Mouse (Mus musculus): ENCODE data around the gene Gm42417. TPM values are rescaled to one million over a fixed set of nuclear protein-coding genes. Genes with fewer than 3 reads are reported as not detected.

Gene Gm42417
- polyA plus RNA-seq, 1 experiment from 2014 or later: 0.36 TPM

- no peak overlapping the region for H3K4me3 ChIP-seq (replicated peaks)
- H3K9me3 ChIP-seq (replicated peaks): no peaks in the 10 kb centered on the region
- peaks cover 14% of the 10 kb centered on the region; the same call in 1 of the 2 replicates for H3K4me1 ChIP-seq
- no peaks in the 10 kb centered on the region for H3K36me3 ChIP-seq
- H3K27me3 ChIP-seq (replicated peaks): no peaks in the 10 kb centered on the region
- no peak for ATAC-seq (ENCODE audit: low FRiP score)
- H3K9ac ChIP-seq (replicated peaks): no peak overlapping the region
- no peak overlapping the region for H3K27ac ChIP-seq (replicated peaks)
- 84% methylated on average over 8 of the region's 8 CpGs for WGBS
- no peak overlapping the region for H3K4me2 ChIP-seq
Observed at GRCm38 (mm10) chr1:36573524-36573923, 34.3 kb upstream of the Gm42417 start.

- Histone ChIP-seq H3K27me3 (replicated peaks) (no peaks in the 10 kb centered on the region), H3K9me3 (replicated peaks) (no peaks in the 10 kb centered on the region), H3K9ac (replicated peaks) (no peak overlapping the region), H3K4me1 (peaks cover 21% of the 10 kb centered on the region), H3K4me2 (no peak overlapping the region), H3K27ac (replicated peaks) (no peak overlapping the region), H3K4me3 (replicated peaks) (no peak overlapping the region), H3K36me3 (no peaks in the 10 kb centered on the region)
- ATAC-seq (ENCODE audit: low FRiP score): no peak
- WGBS: 66% methylated on average over 1 of the region's 1 CpGs
Observed at GRCm38 (mm10) chr1:36572709-36573108, 33.5 kb upstream of the Gm42417 start.

- H3K27ac ChIP-seq (replicated peaks): no peak overlapping the region
- WGBS: 69% methylated on average over 2 of the region's 2 CpGs
- no peak for ATAC-seq (ENCODE audit: low FRiP score)
- H3K36me3 ChIP-seq: no peaks in the 10 kb centered on the region
- H3K4me1 ChIP-seq: peaks cover 21% of the 10 kb centered on the region
- H3K4me2 ChIP-seq: no peak overlapping the region
- no peak overlapping the region for H3K9ac ChIP-seq (replicated peaks)
- no peak overlapping the region for H3K4me3 ChIP-seq (replicated peaks)
- H3K9me3 ChIP-seq (replicated peaks): no peaks in the 10 kb centered on the region
- H3K27me3 ChIP-seq (replicated peaks): no peaks in the 10 kb centered on the region
Observed at GRCm38 (mm10) chr1:36572140-36572700, 33.0 kb upstream of the Gm42417 start.

GRCm38 (mm10) chr1:36571627-36572026 is 32.4 kb upstream of the Gm42417 start:
- Histone ChIP-seq H3K4me2 (no peak overlapping the region), H3K9ac (replicated peaks) (no peak overlapping the region), H3K4me1 (peaks cover 23% of the 10 kb centered on the region), H3K4me3 (replicated peaks) (no peak overlapping the region), H3K27ac (replicated peaks) (no peak overlapping the region), H3K9me3 (replicated peaks) (no peaks in the 10 kb centered on the region), H3K36me3 (no peaks in the 10 kb centered on the region), H3K27me3 (replicated peaks) (no peaks in the 10 kb centered on the region)
- 52% methylated on average over 6 of the region's 6 CpGs for WGBS
- no peak for ATAC-seq (ENCODE audit: low FRiP score)

- H3K27ac ChIP-seq (replicated peaks): no peak overlapping the region
- ATAC-seq (ENCODE audit: low FRiP score): no peak
- H3K36me3 ChIP-seq: no peaks in the 10 kb centered on the region
- no peaks in the 10 kb centered on the region for H3K27me3 ChIP-seq (replicated peaks)
- H3K9ac ChIP-seq (replicated peaks): no peak overlapping the region
- WGBS: 87% methylated on average over 5 of the region's 5 CpGs
- no peaks in the 10 kb centered on the region for H3K9me3 ChIP-seq (replicated peaks)
- peaks cover 20% of the 10 kb centered on the region; the same call in 1 of the 2 replicates for H3K4me1 ChIP-seq
- no peak overlapping the region for H3K4me3 ChIP-seq (replicated peaks)
- H3K4me2 ChIP-seq: no peak overlapping the region
Observed at GRCm38 (mm10) chr1:36570320-36570719, 31.1 kb upstream of the Gm42417 start.

- Histone ChIP-seq H3K27me3 (replicated peaks) (no peaks in the 10 kb centered on the region), H3K36me3 (no peaks in the 10 kb centered on the region), H3K4me1 (peaks cover 20% of the 10 kb centered on the region; the same call in 1 of the 2 replicates), H3K9ac (replicated peaks) (no peak overlapping the region), H3K4me3 (replicated peaks) (no peak overlapping the region), H3K9me3 (replicated peaks) (no peaks in the 10 kb centered on the region), H3K4me2 (no peak overlapping the region), H3K27ac (replicated peaks) (0 out of 2 replicates have a peak overlapping the region, but pooled peaks have one; percentile 28)
- ATAC-seq (ENCODE audit: low FRiP score): no peak
- 64% methylated on average over 7 of the region's 7 CpGs for WGBS
Observed at GRCm38 (mm10) chr1:36569694-36570276, 30.6 kb upstream of the Gm42417 start.

- peaks cover 14% of the 10 kb centered on the region; the same call in 1 of the 2 replicates for H3K4me1 ChIP-seq
- H3K36me3 ChIP-seq: no peaks in the 10 kb centered on the region
- no peaks in the 10 kb centered on the region for H3K9me3 ChIP-seq (replicated peaks)
- no peak for ATAC-seq (ENCODE audit: low FRiP score)
- H3K9ac ChIP-seq (replicated peaks): no peak overlapping the region
- no peak overlapping the region for H3K4me3 ChIP-seq (replicated peaks)
- H3K4me2 ChIP-seq: no peak overlapping the region
- no peaks in the 10 kb centered on the region for H3K27me3 ChIP-seq (replicated peaks)
- WGBS: 90% methylated on average over 4 of the region's 4 CpGs
- H3K27ac ChIP-seq (replicated peaks): 0 out of 2 replicates have a peak overlapping the region, but pooled peaks have one; percentile 28
Observed at GRCm38 (mm10) chr1:36568776-36569175, 29.5 kb upstream of the Gm42417 start.

- H3K36me3 ChIP-seq: no peaks in the 10 kb centered on the region
- no peaks in the 10 kb centered on the region for H3K9me3 ChIP-seq (replicated peaks)
- no peak overlapping the region for H3K9ac ChIP-seq (replicated peaks)
- peaks cover 14% of the 10 kb centered on the region; the same call in 1 of the 2 replicates for H3K4me1 ChIP-seq
- H3K27ac ChIP-seq (replicated peaks): no peak overlapping the region
- no peaks in the 10 kb centered on the region for H3K27me3 ChIP-seq (replicated peaks)
- H3K4me3 ChIP-seq (replicated peaks): no peak overlapping the region
- H3K4me2 ChIP-seq: no peak overlapping the region
- 49% methylated on average over 21 of the region's 21 CpGs for WGBS
- no peak for ATAC-seq (ENCODE audit: low FRiP score)
Observed at GRCm38 (mm10) chr1:36567818-36568603, 28.8 kb upstream of the Gm42417 start.

GRCm38 (mm10) chr1:36566425-36566824 is 27.2 kb upstream of the Gm42417 start:
- H3K4me3 ChIP-seq (replicated peaks): no peak overlapping the region

GRCm38 (mm10) chr1:36564101-36564500 is 24.9 kb upstream of the Gm42417 start:
- Histone ChIP-seq H3K4me2 (no peak overlapping the region), H3K9ac (replicated peaks) (no peak overlapping the region), H3K4me3 (replicated peaks) (no peak overlapping the region), H3K27me3 (replicated peaks) (no peaks in the 10 kb centered on the region), H3K9me3 (replicated peaks) (no peaks in the 10 kb centered on the region), H3K27ac (replicated peaks) (no peak overlapping the region), H3K36me3 (no peaks in the 10 kb centered on the region), H3K4me1 (peaks cover 17% of the 10 kb centered on the region; the same call in 1 of the 2 replicates)
- no peak for ATAC-seq (ENCODE audit: low FRiP score)
- WGBS: 73% methylated on average over 6 of the region's 6 CpGs

More at GRCm38 (mm10) chr1:36566425-36566824, 27.2 kb upstream of the Gm42417 start:
- WGBS: 21% methylated on average over 2 of the region's 2 CpGs
- Histone ChIP-seq H3K4me2 (no peak overlapping the region), H3K27ac (replicated peaks) (no peak overlapping the region), H3K4me1 (peaks cover 14% of the 10 kb centered on the region; the same call in 1 of the 2 replicates), H3K9ac (replicated peaks) (no peak overlapping the region), H3K27me3 (replicated peaks) (no peaks in the 10 kb centered on the region), H3K9me3 (replicated peaks) (no peaks in the 10 kb centered on the region), H3K36me3 (no peaks in the 10 kb centered on the region)
- ATAC-seq (ENCODE audit: low FRiP score): no peak

GRCm38 (mm10) chr1:36563632-36564031 is 24.4 kb upstream of the Gm42417 start:
- no peak overlapping the region for H3K4me3 ChIP-seq (replicated peaks)
- no peak overlapping the region for H3K27ac ChIP-seq (replicated peaks)
- H3K36me3 ChIP-seq: no peaks in the 10 kb centered on the region
- no peaks in the 10 kb centered on the region for H3K9me3 ChIP-seq (replicated peaks)
- ATAC-seq (ENCODE audit: low FRiP score): no peak
- H3K9ac ChIP-seq (replicated peaks): no peak overlapping the region
- no peaks in the 10 kb centered on the region for H3K27me3 ChIP-seq (replicated peaks)
- no peak overlapping the region for H3K4me2 ChIP-seq
- peaks cover 21% of the 10 kb centered on the region for H3K4me1 ChIP-seq
- WGBS: 62% methylated on average over 4 of the region's 4 CpGs

GRCm38 (mm10) chr1:36563197-36563596 is 24.0 kb upstream of the Gm42417 start:
- ATAC-seq (ENCODE audit: low FRiP score): no peak
- H3K4me3 ChIP-seq (replicated peaks): no peak overlapping the region
- WGBS: 76% methylated on average over 2 of the region's 2 CpGs

More at GRCm38 (mm10) chr1:36563197-36563596, 24.0 kb upstream of the Gm42417 start:
- H3K27ac ChIP-seq (replicated peaks): no peak overlapping the region
- H3K4me1 ChIP-seq: peaks cover 21% of the 10 kb centered on the region
- H3K36me3 ChIP-seq: no peaks in the 10 kb centered on the region
- no peak overlapping the region for H3K9ac ChIP-seq (replicated peaks)
- H3K27me3 ChIP-seq (replicated peaks): no peaks in the 10 kb centered on the region
- no peaks in the 10 kb centered on the region for H3K9me3 ChIP-seq (replicated peaks)
- H3K4me2 ChIP-seq: no peak overlapping the region
